ENCODE assay signal across 16 mouse cellular contexts in the genomic region with DNA sequence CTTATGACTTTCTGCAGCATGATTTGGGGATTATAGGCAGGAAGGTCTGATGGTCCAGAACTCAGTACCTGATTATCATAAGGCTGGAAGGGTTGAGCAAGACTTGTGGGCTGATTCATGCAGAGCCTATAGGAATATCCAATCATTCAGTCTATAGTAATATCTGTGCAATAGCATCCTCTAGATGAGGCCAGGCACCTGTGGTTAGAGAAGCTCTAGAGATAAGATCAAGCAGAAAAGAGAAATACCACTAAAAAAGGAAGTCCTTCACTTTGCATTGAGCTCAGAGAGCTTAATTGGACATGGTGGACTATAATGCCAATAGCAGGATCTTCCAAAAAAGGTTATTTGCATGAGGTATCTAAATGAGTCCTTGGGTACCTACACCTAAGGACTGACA.
"Had no signal": no experiment of that assay in that cellular context is flagged by ENCODE, and none has a peak within 500 bp of the region (broad histone marks: within the 10 kb centered on the region; RNA-seq: fewer than 3 reads in every experiment).

No protein-coding gene starts in this region.

- H3K36me3 ChIP-seq: neural tube, embryonic 12.5 days; neural tube, embryonic 13.5 days; neural tube, embryonic 15.5 days; stomach, embryonic 15.5 days had no signal

- H3K4me3 ChIP-seq: neural tube, embryonic 12.5 days; neural tube, embryonic 13.5 days; neural tube, embryonic 15.5 days; stomach, embryonic 15.5 days had no signal

- DNase-seq: retina, postnatal 1 day; right cerebral cortex, postnatal 14 days; right cerebral cortex, postnatal 25 days; right cerebral cortex, postnatal 4 days; spleen, adult 18-20 months; thymus, adult 18-20 months; thymus, adult 2 months; thymus, postnatal 14 days; thymus, postnatal 25 days; thymus, postnatal 36 days; thymus, postnatal 4 days had no signal

- H3K4me1 ChIP-seq: neural tube, embryonic 12.5 days; neural tube, embryonic 13.5 days; neural tube, embryonic 15.5 days; stomach, embryonic 15.5 days had no signal

- H3K9ac ChIP-seq: neural tube, embryonic 12.5 days; neural tube, embryonic 13.5 days; neural tube, embryonic 15.5 days; stomach, embryonic 15.5 days had no signal

- H3K27ac ChIP-seq: neural tube, embryonic 12.5 days; neural tube, embryonic 13.5 days; neural tube, embryonic 15.5 days; stomach, embryonic 15.5 days; stomach, postnatal 0 days had no signal

- H3K9me3 ChIP-seq: neural tube, embryonic 12.5 days; neural tube, embryonic 13.5 days; neural tube, embryonic 15.5 days; stomach, embryonic 15.5 days had no signal

- H3K27me3 ChIP-seq: neural tube, embryonic 12.5 days; neural tube, embryonic 13.5 days; neural tube, embryonic 15.5 days; stomach, embryonic 15.5 days had no signal
